Mouse (Mus musculus): Measurements from ENCODE around the gene Unkl. TPM values are rescaled to one million over a fixed set of nuclear protein-coding genes. Genes with fewer than 3 reads are reported as not detected.
"Not testable (repeated sequence)": the region's sequence is repeated elsewhere in the genome, so short reads cannot be mapped to it uniquely, and the experiment has no call there.

Gene Unkl
- polyA plus RNA-seq, 1 experiment from 2014 or later, result 1.9 TPM

GRCm38 (mm10) chr17:25211705-25212104 is 23.5 kb downstream of the Unkl start:
- 77% methylated on average over 4 of the region's 4 CpGs for WGBS
- Histone ChIP-seq H3K36me3 (ENCODE audit: control insufficient read depth, insufficient read depth) (peaks cover 79% of the 10 kb centered on the region), H3K4me2 (replicated peaks; ENCODE audit: low read depth) (no peak overlapping the region), H3K4me1 (replicated peaks; ENCODE audit: control insufficient read depth, insufficient read depth, low read length) (no peaks in the 10 kb centered on the region), H3K27me3 (replicated peaks; ENCODE audit: control insufficient read depth, insufficient read depth, low read length) (no peaks in the 10 kb centered on the region), H3K4me3 (ENCODE audit: low read depth, low read length) (no peak overlapping the region), H3K27ac (ENCODE audit: low read depth, low read length) (no peak overlapping the region; the same call in 1 of the 2 replicates), H3K9me3 (ENCODE audit: control insufficient read depth) (no peaks in the 10 kb centered on the region), H3K9ac (ENCODE audit: low read depth, low read length) (no peak overlapping the region)
- ATAC-seq, result no peak
- no peak for TF ChIP-seq CTCF (IDR thresholded peaks at IDR 0.05; ENCODE audit: low read depth)

DNA sequence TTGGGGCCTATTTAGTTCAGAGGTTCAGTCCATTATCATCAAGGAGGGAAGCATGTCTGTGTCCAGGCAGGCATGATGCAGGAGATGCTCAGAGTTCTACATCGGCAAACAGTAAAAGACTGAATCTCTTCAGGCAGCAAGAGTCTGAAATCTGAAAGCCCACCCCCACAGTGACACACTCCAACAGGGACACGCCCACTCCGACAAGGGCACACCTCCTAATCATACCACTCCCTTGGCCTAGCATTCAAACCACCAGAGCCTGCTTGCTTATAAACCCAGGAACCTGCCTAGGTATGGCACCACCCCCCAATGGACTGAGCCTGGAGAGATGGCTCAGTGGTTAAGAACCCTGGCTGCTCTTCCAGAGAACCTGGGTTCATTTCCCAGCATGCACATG is 27.2 kb downstream of the Unkl start:
- 84% methylated on average over 3 of the region's 3 CpGs for WGBS
- ATAC-seq, result no peak
- H3K27ac ChIP-seq (ENCODE audit: low read depth, low read length), result no peak overlapping the region
- no peak overlapping the region for H3K9ac ChIP-seq (ENCODE audit: low read depth, low read length)
- TF ChIP-seq CTCF (IDR thresholded peaks at IDR 0.05; ENCODE audit: low read depth), result no peak
- no peak overlapping the region for H3K4me2 ChIP-seq (replicated peaks; ENCODE audit: low read depth)
- no peaks in the 10 kb centered on the region for H3K4me1 ChIP-seq (replicated peaks; ENCODE audit: control insufficient read depth, insufficient read depth, low read length)
- H3K9me3 ChIP-seq (ENCODE audit: control insufficient read depth), result no peaks in the 10 kb centered on the region
- H3K27me3 ChIP-seq (replicated peaks; ENCODE audit: control insufficient read depth, insufficient read depth, low read length), result no peaks in the 10 kb centered on the region
- no peak overlapping the region for H3K4me3 ChIP-seq (ENCODE audit: low read depth, low read length)
- peaks cover 70% of the 10 kb centered on the region for H3K36me3 ChIP-seq (ENCODE audit: control insufficient read depth, insufficient read depth)

DNA sequence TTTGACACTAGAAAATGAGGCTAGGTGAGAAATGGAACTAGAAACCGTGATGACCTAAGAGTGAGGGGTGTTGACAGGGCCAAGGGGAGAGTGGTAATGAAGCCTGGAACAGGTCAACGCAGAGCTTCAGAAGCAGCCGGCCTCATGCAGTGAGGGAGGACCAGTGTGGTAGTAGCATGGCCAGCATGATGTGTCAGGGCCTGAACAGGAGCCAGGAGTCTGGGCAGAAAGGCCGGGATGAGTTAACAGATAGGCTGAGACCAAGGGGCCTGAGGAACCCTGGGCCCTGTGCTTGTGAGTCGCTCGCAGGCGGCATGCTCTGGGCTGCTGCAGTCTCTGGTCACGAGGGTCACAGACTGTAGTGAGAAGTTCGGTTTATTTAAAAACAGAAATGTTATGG is 30.8 kb downstream of the Unkl start:
- WGBS, result 96% methylated on average over 9 of the region's 9 CpGs
- Histone ChIP-seq H3K4me1 (replicated peaks; ENCODE audit: control insufficient read depth, insufficient read depth, low read length) (no peaks in the 10 kb centered on the region), H3K4me3 (ENCODE audit: low read depth, low read length) (no peak overlapping the region)

GRCm38 (mm10) chr17:25219492-25220295 is 31.5 kb downstream of the Unkl start:
- no peak for ATAC-seq
- Histone ChIP-seq H3K9ac (ENCODE audit: low read depth, low read length) (no peak overlapping the region), H3K36me3 (ENCODE audit: control insufficient read depth, insufficient read depth) (peaks cover 41% of the 10 kb centered on the region), H3K27me3 (replicated peaks; ENCODE audit: control insufficient read depth, insufficient read depth, low read length) (no peaks in the 10 kb centered on the region), H3K27ac (ENCODE audit: low read depth, low read length) (no peak overlapping the region), H3K4me2 (replicated peaks; ENCODE audit: low read depth) (no peak overlapping the region), H3K4me1 (replicated peaks; ENCODE audit: control insufficient read depth, insufficient read depth, low read length) (no peaks in the 10 kb centered on the region), H3K9me3 (ENCODE audit: control insufficient read depth) (no peaks in the 10 kb centered on the region), H3K4me3 (ENCODE audit: low read depth, low read length) (no peak overlapping the region)
- no peak for TF ChIP-seq CTCF (IDR thresholded peaks at IDR 0.05; ENCODE audit: low read depth)
- WGBS, result 94% methylated on average over 15 of the region's 15 CpGs

More for the DNA sequence above, 30.8 kb downstream of the Unkl start:
- no peak for TF ChIP-seq CTCF (IDR thresholded peaks at IDR 0.05; ENCODE audit: low read depth)
- Histone ChIP-seq H3K27ac (ENCODE audit: low read depth, low read length) (no peak overlapping the region), H3K9me3 (ENCODE audit: control insufficient read depth) (no peaks in the 10 kb centered on the region), H3K36me3 (ENCODE audit: control insufficient read depth, insufficient read depth) (peaks cover 45% of the 10 kb centered on the region), H3K27me3 (replicated peaks; ENCODE audit: control insufficient read depth, insufficient read depth, low read length) (no peaks in the 10 kb centered on the region), H3K9ac (ENCODE audit: low read depth, low read length) (no peak overlapping the region), H3K4me2 (replicated peaks; ENCODE audit: low read depth) (no peak overlapping the region)
- ATAC-seq, result no peak

GRCm38 (mm10) chr17:25220746-25221145 is 32.5 kb downstream of the Unkl start:
- no peaks in the 10 kb centered on the region for H3K9me3 ChIP-seq (ENCODE audit: control insufficient read depth)
- H3K27ac ChIP-seq (ENCODE audit: low read depth, low read length), result no peak overlapping the region
- H3K27me3 ChIP-seq (replicated peaks; ENCODE audit: control insufficient read depth, insufficient read depth, low read length), result no peaks in the 10 kb centered on the region
- H3K4me1 ChIP-seq (replicated peaks; ENCODE audit: control insufficient read depth, insufficient read depth, low read length), result no peaks in the 10 kb centered on the region
- no peak for TF ChIP-seq CTCF (IDR thresholded peaks at IDR 0.05; ENCODE audit: low read depth)
- no peak for ATAC-seq
- 79% methylated on average over 1 of the region's 1 CpGs for WGBS
- H3K36me3 ChIP-seq (ENCODE audit: control insufficient read depth, insufficient read depth), result peaks cover 34% of the 10 kb centered on the region
- H3K9ac ChIP-seq (ENCODE audit: low read depth, low read length), result no peak overlapping the region
- H3K4me2 ChIP-seq (replicated peaks; ENCODE audit: low read depth), result no peak overlapping the region
- H3K4me3 ChIP-seq (ENCODE audit: low read depth, low read length), result no peak overlapping the region

DNA sequence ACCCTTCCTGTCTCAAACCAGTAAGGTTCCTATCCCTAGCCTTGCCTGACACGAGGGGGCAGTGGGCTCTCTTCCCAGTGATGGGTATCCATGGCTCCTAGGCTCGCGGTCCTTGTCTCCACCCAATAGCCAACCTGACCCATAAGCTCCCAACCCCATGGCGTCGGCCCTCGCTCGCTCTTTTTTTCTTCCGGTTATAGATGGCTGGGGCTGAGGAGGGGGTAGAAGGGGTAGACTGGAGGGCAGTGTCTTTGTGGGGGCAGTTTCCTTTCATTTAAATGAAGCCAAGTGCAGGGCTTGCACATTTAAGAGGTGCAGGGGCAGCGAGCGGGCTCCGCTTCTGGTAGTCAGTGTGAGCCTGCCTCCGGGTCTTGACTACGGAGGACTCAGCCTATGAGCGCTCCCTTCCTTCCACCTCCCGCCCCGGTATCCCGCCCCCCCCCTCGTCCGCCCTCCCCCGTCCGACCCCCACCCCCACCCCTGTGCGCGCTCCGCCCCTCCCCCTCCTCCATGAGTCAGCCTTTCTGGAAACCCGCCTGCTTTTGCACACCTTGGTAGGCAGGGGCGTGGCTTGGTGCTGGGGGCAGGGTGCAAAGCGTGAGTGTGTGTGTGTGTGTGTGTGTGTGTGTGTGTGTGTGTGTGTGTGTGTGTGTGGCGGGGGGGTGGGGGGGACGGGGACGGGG is 33.8 kb downstream of the Unkl start:
- no peak for TF ChIP-seq CTCF (IDR thresholded peaks at IDR 0.05; ENCODE audit: low read depth)
- H3K4me3 ChIP-seq (ENCODE audit: low read depth, low read length), result peak overlapping the region; percentile 38
- H3K9me3 ChIP-seq (ENCODE audit: control insufficient read depth), result no peaks in the 10 kb centered on the region
- no peak overlapping the region for H3K9ac ChIP-seq (ENCODE audit: low read depth, low read length)
- peak overlapping the region; percentile 72 for H3K4me2 ChIP-seq (replicated peaks; ENCODE audit: low read depth)
- H3K27me3 ChIP-seq (replicated peaks; ENCODE audit: control insufficient read depth, insufficient read depth, low read length), result no peaks in the 10 kb centered on the region
- 7% methylated on average over 19 of the region's 30 CpGs for WGBS
- no peaks in the 10 kb centered on the region for H3K4me1 ChIP-seq (replicated peaks; ENCODE audit: control insufficient read depth, insufficient read depth, low read length)
- H3K36me3 ChIP-seq (ENCODE audit: control insufficient read depth, insufficient read depth), result peaks cover 26% of the 10 kb centered on the region
- peak; percentile 78 for ATAC-seq
- H3K27ac ChIP-seq (ENCODE audit: low read depth, low read length), result no peak overlapping the region

GRCm38 (mm10) chr17:25222504-25222940 is 34.3 kb downstream of the Unkl start:
- H3K27me3 ChIP-seq (replicated peaks; ENCODE audit: control insufficient read depth, insufficient read depth, low read length); H3K9ac ChIP-seq (ENCODE audit: low read depth, low read length); H3K9me3 ChIP-seq (ENCODE audit: control insufficient read depth); H3K4me1 ChIP-seq (replicated peaks; ENCODE audit: control insufficient read depth, insufficient read depth, low read length): not testable (repeated sequence)
- H3K4me3 ChIP-seq (ENCODE audit: low read depth, low read length), result peak overlapping the region; percentile 38
- 25% methylated on average over 11 of the region's 28 CpGs for WGBS
- peaks cover 27% of the 10 kb centered on the region; the same call in 1 of the 2 replicates for H3K36me3 ChIP-seq (ENCODE audit: control insufficient read depth, insufficient read depth)
- H3K4me2 ChIP-seq (replicated peaks; ENCODE audit: low read depth), result peak overlapping the region; percentile 72
- ATAC-seq, result peak; percentile 86
- peak overlapping the region; percentile 57; the same call in 1 of the 2 replicates for H3K27ac ChIP-seq (ENCODE audit: low read depth, low read length)
